Mouse (Mus musculus): ENCODE results near the gene Bcl2l12. TPM values are rescaled to one million over a fixed set of nuclear protein-coding genes. Genes with fewer than 3 reads are reported as not detected.

The Bcl2l12 gene
- total and polyA plus RNA-seq, 3 experiments: 16.6 to 24.6 TPM; not detected in 1

- TF ChIP-seq ETS1 (IDR thresholded peaks at IDR 0.05; ENCODE audit: low read depth, low read length) (no peak), RAD21 (IDR thresholded peaks at IDR 0.05; ENCODE audit: low read depth, low read length) (no peak)
- no peak overlapping the region for H3K27ac ChIP-seq (ENCODE audit: control insufficient read depth, low read depth, low read length)
- peaks cover 0 to 4% of the 10 kb centered on the region in 2 experiments; a peak in 2 of 4 replicates for H3K36me3 ChIP-seq (ENCODE audit: control insufficient read depth in 1 of 2, insufficient read depth in 2 of 2, low read length in 2 of 2)
- no peak overlapping the region for H3K4me3 ChIP-seq (ENCODE audit: control insufficient read depth in 1 of 2, insufficient read depth in 1 of 2, low read depth in 2 of 2, low read length in 2 of 2)
- H3K27me3 ChIP-seq (ENCODE audit: control insufficient read depth in 1 of 2, insufficient read depth in 2 of 2, low read length in 2 of 2): no peaks in the 10 kb centered on the region
- H3K9ac ChIP-seq (ENCODE audit: control insufficient read depth, low read depth, low read length, poor library complexity, severe bottlenecking): no peak overlapping the region
- H3K9me3 ChIP-seq (replicated peaks; ENCODE audit: insufficient read depth, low read length): no peaks in the 10 kb centered on the region
- H3K4me1 ChIP-seq (ENCODE audit: control insufficient read depth in 1 of 2, insufficient read depth in 2 of 2, low read length in 2 of 2): peaks cover 0 to 1% of the 10 kb centered on the region in 2 experiments; a peak in 1 of 4 replicates
- H3K79me2 ChIP-seq (ENCODE audit: control insufficient read depth, insufficient read depth, low read length, poor library complexity): no peaks in the 10 kb centered on the region
- no peak for DNase-seq (ENCODE audit: low read depth, low spot score)
These were observed 9.3 kb upstream of the Bcl2l12 start for GRCm38 (mm10) chr7:45007846-45008245.

- no peaks in the 10 kb centered on the region for H3K4me1 ChIP-seq (ENCODE audit: control insufficient read depth in 1 of 2, insufficient read depth in 2 of 2, low read length in 2 of 2)
- H3K27me3 ChIP-seq (ENCODE audit: control insufficient read depth in 1 of 2, insufficient read depth in 2 of 2, low read length in 2 of 2): no peaks in the 10 kb centered on the region
- TF ChIP-seq SIN3A (IDR thresholded peaks at IDR 0.05; ENCODE audit: low read length) (no peak), ETS1 (IDR thresholded peaks at IDR 0.05; ENCODE audit: low read depth, low read length) (no peak), MEF2A (IDR thresholded peaks at IDR 0.05; ENCODE audit: extremely low read depth, insufficient replicate concordance, low read depth, low read length, poor library complexity, severe bottlenecking) (no peak), MYB (IDR thresholded peaks at IDR 0.05; ENCODE audit: low read depth, low read length) (no peak), MAFK (IDR thresholded peaks at IDR 0.05; ENCODE audit: borderline replicate concordance, low read depth, low read length) (no peak), ZNF384 (IDR thresholded peaks at IDR 0.05; ENCODE audit: low read depth, low read length) (no peak), TCF12 (IDR thresholded peaks at IDR 0.05; ENCODE audit: low read depth, low read length) (no peak), RCOR1 (IDR thresholded peaks at IDR 0.05; ENCODE audit: low read depth, low read length) (no peak), ELF1 (IDR thresholded peaks at IDR 0.05; ENCODE audit: low read depth, low read length) (no peak), NRF1 (IDR thresholded peaks at IDR 0.05; ENCODE audit: insufficient read depth, low read depth, low read length, poor library complexity, severe bottlenecking) (no peak), MYC (IDR thresholded peaks at IDR 0.05; ENCODE audit: low read depth, low read length) (no peak), MAX (IDR thresholded peaks at IDR 0.05; ENCODE audit: low read length) (no peak), GABPA (IDR thresholded peaks at IDR 0.05; ENCODE audit: low read depth, low read length) (no peak)
- no peak for DNase-seq (ENCODE audit: low read depth, low spot score)
- H3K9me3 ChIP-seq (replicated peaks; ENCODE audit: insufficient read depth, low read length): no peaks in the 10 kb centered on the region
- no peak overlapping the region for H3K4me3 ChIP-seq (ENCODE audit: control insufficient read depth in 1 of 2, insufficient read depth in 1 of 2, low read depth in 2 of 2, low read length in 2 of 2)
- no peak overlapping the region for H3K27ac ChIP-seq (ENCODE audit: control insufficient read depth, low read depth, low read length)
- H3K36me3 ChIP-seq (ENCODE audit: control insufficient read depth in 1 of 2, insufficient read depth in 2 of 2, low read length in 2 of 2): peaks cover 0 to 4% of the 10 kb centered on the region in 2 experiments; a peak in 2 of 4 replicates
- H3K9ac ChIP-seq (ENCODE audit: control insufficient read depth, low read depth, low read length, poor library complexity, severe bottlenecking): no peak overlapping the region
- H3K79me2 ChIP-seq (ENCODE audit: control insufficient read depth, insufficient read depth, low read length, poor library complexity): no peaks in the 10 kb centered on the region
These were observed 8.6 kb upstream of the Bcl2l12 start for GRCm38 (mm10) chr7:45007141-45007540.

GRCm38 (mm10) chr7:45006503-45006902 is 8.0 kb upstream of the Bcl2l12 start:
- Histone ChIP-seq H3K4me1 (ENCODE audit: control insufficient read depth in 1 of 2, insufficient read depth in 2 of 2, low read length in 2 of 2) (no peaks in the 10 kb centered on the region), H3K36me3 (ENCODE audit: control insufficient read depth in 1 of 2, insufficient read depth in 2 of 2, low read length in 2 of 2) (peaks cover 0 to 4% of the 10 kb centered on the region in 2 experiments; a peak in 2 of 4 replicates), H3K9me3 (replicated peaks; ENCODE audit: insufficient read depth, low read length) (no peaks in the 10 kb centered on the region), H3K27ac (ENCODE audit: control insufficient read depth, low read depth, low read length) (no peak overlapping the region), H3K27me3 (ENCODE audit: control insufficient read depth in 1 of 2, insufficient read depth in 2 of 2, low read length in 2 of 2) (no peaks in the 10 kb centered on the region), H3K79me2 (ENCODE audit: control insufficient read depth, insufficient read depth, low read length, poor library complexity) (no peaks in the 10 kb centered on the region), H3K9ac (ENCODE audit: control insufficient read depth, low read depth, low read length, poor library complexity, severe bottlenecking) (no peak overlapping the region), H3K4me3 (ENCODE audit: control insufficient read depth in 1 of 2, insufficient read depth in 1 of 2, low read depth in 2 of 2, low read length in 2 of 2) (no peak overlapping the region)
- no peak for TF ChIP-seq KAT2A (conservative IDR thresholded peaks at IDR 0.05; ENCODE audit: low read depth, low read length)
- DNase-seq (ENCODE audit: low read depth, low spot score): no peak
